Mouse (Mus musculus) brain, embryonic 18.5 days (tissue): ENCODE measurements around the gene Odc1.

Experiments used
- DNase-seq: peaks from one replicate; pipeline ENCODE4 v3.0.0-alpha.2; 2012; ENCODE audit warnings: low read depth, low spot score

The Odc1 gene

GRCm38 (mm10) chr12:17551208-17551995 lies 6.8 kb downstream of the Odc1 start:
- DNase-seq, result no peak

GRCm38 (mm10) chr12:17552420-17552819 lies 7.8 kb downstream of the Odc1 start:
- DNase-seq, result no peak

- DNase-seq, result no peak
Measured at GRCm38 (mm10) chr12:17552949-17553348, 8.4 kb downstream of the Odc1 start.

GRCm38 (mm10) chr12:17553627-17554026 lies 9.0 kb downstream of the Odc1 start:
- no peak for DNase-seq

- DNase-seq, result peak; percentile 40
Measured at GRCm38 (mm10) chr12:17554200-17554951, 9.8 kb downstream of the Odc1 start.

- peak; percentile 69 for DNase-seq
Measured at GRCm38 (mm10) chr12:17556430-17557343, 12.1 kb downstream of the Odc1 start.

- DNase-seq, result peak; percentile 55
Measured at GRCm38 (mm10) chr12:17557344-17557966, 12.9 kb downstream of the Odc1 start.

- no peak for DNase-seq
Measured at GRCm38 (mm10) chr12:17557967-17558345, 13.4 kb downstream of the Odc1 start.

GRCm38 (mm10) chr12:17562396-17562795 lies 17.8 kb downstream of the Odc1 start:
- DNase-seq, result no peak

- DNase-seq, result no peak
Measured at GRCm38 (mm10) chr12:17565393-17566045, 20.9 kb downstream of the Odc1 start.

GRCm38 (mm10) chr12:17566046-17566408 lies 21.4 kb downstream of the Odc1 start:
- DNase-seq, result no peak

- DNase-seq, result no peak
Measured at GRCm38 (mm10) chr12:17568564-17568963, 24.0 kb downstream of the Odc1 start.

GRCm38 (mm10) chr12:17574591-17574990 lies 30.0 kb downstream of the Odc1 start:
- no peak for DNase-seq

GRCm38 (mm10) chr12:17575156-17575910 lies 30.7 kb downstream of the Odc1 start:
- no peak for DNase-seq

GRCm38 (mm10) chr12:17576041-17576440 lies 31.4 kb downstream of the Odc1 start:
- no peak for DNase-seq

- DNase-seq, result no peak
Measured at GRCm38 (mm10) chr12:17578601-17579000, 34.0 kb downstream of the Odc1 start.

- no peak for DNase-seq
Measured at GRCm38 (mm10) chr12:17581001-17581400, 36.4 kb downstream of the Odc1 start.

- no peak for DNase-seq
Measured at GRCm38 (mm10) chr12:17582406-17582805, 37.8 kb downstream of the Odc1 start.

GRCm38 (mm10) chr12:17583860-17584259 lies 39.3 kb downstream of the Odc1 start:
- DNase-seq, result peak; percentile 26

GRCm38 (mm10) chr12:17586011-17586410 lies 41.4 kb downstream of the Odc1 start:
- DNase-seq, result no peak
